Mouse (Mus musculus) adrenal gland, postnatal 4 days (tissue): ENCODE results near the gene Smg1. TPM values are rescaled to one million over a fixed set of nuclear protein-coding genes. Genes with fewer than 3 reads are reported as not detected.

ENCODE experiments used
- DNase-seq, 2 experiments: peaks; one replicate each; pipeline ENCODE4 v3.0.0; 2021 to 2022; ENCODE audit warnings: low spot score in 2 of 2, mixed read lengths in 2 of 2
- total RNA-seq, 2 experiments: library from RNA; stranded (reverse); gene quantifications; 2 replicates each; pipeline ENCODE4 v1.2.3; 2021

Gene Smg1
- total RNA-seq, 2 experiments from 2014 or later, result 52.0 to 60.0 TPM

GRCm38 (mm10) chr7:118143602-118144001 is 99.9 kb downstream of the Smg1 start:
- DNase-seq, result no peak

- DNase-seq, result no peak
Observed at GRCm38 (mm10) chr7:118143123-118143522, 100.3 kb downstream of the Smg1 start.

GRCm38 (mm10) chr7:118141271-118141670 is 102.2 kb downstream of the Smg1 start:
- no peak for DNase-seq

- DNase-seq, result no peak
Observed at GRCm38 (mm10) chr7:118135128-118135527, 108.3 kb downstream of the Smg1 start.

GRCm38 (mm10) chr7:118129430-118130041 is 113.9 kb downstream of the Smg1 start, which contains the start of gene Arl6ip1:
Gene Arl6ip1, minus strand, starts transcription at chr7:118129662.
- DNase-seq, result peak; percentile 94 to 97

- no peak for DNase-seq
Observed at GRCm38 (mm10) chr7:118128925-118129429, 114.5 kb downstream of the Smg1 start.

- DNase-seq, result no peak
Observed at GRCm38 (mm10) chr7:118126219-118126875, 117.1 kb downstream of the Smg1 start.

- no peak for DNase-seq
Observed at GRCm38 (mm10) chr7:118125736-118126135, 117.7 kb downstream of the Smg1 start.

- no peak for DNase-seq
Observed at GRCm38 (mm10) chr7:118123512-118124411, 119.7 kb downstream of the Smg1 start.

GRCm38 (mm10) chr7:118122235-118122634 is 121.2 kb downstream of the Smg1 start:
- no peak for DNase-seq

- no peak for DNase-seq
Observed at GRCm38 (mm10) chr7:118120654-118121053, 122.8 kb downstream of the Smg1 start.

- no peak for DNase-seq
Observed at GRCm38 (mm10) chr7:118119946-118120345, 123.5 kb downstream of the Smg1 start.

- DNase-seq, result no peak
Observed at GRCm38 (mm10) chr7:118119142-118119541, 124.3 kb downstream of the Smg1 start.

- no peak for DNase-seq
Observed at GRCm38 (mm10) chr7:118118426-118118825, 125.0 kb downstream of the Smg1 start.

GRCm38 (mm10) chr7:118117539-118118210 is 125.8 kb downstream of the Smg1 start:
- DNase-seq, result no peak

GRCm38 (mm10) chr7:118116787-118117538 is 126.5 kb downstream of the Smg1 start:
- no peak for DNase-seq

- DNase-seq, result peak; percentile 68 to 83
Observed at GRCm38 (mm10) chr7:118115877-118116568, 127.4 kb downstream of the Smg1 start, which contains the start of gene Rps15a. Gene Rps15a, minus strand, starts transcription at chr7:118116188.

- no peak for DNase-seq
Observed at GRCm38 (mm10) chr7:118115533-118115876, 128.0 kb downstream of the Smg1 start.

GRCm38 (mm10) chr7:118113541-118114297 is 129.8 kb downstream of the Smg1 start:
- no peak for DNase-seq
